Mouse (Mus musculus): ENCODE measurements around the gene Cacng5.

DNA sequence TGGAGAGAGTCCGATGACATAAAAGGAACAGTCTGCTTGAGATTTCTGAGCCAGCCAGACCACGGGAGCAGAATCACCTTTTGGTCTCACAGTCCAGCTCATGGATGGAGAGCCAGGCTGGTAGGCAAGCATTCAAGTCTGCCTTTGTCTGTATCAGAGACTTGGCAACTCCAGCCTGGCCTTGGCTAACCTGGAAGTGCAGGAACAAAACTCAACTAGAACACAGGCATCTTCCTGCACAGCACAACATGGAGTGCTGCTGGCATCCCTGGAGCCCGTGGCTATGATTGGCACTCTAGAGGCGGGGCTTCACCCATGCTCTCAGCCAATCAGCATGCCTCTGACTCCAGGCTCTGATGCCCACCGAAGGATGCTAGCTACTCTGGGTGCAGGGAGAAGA is 38.0 kb downstream of the Cacng5 start:
- TF ChIP-seq CTCF (IDR thresholded peaks at IDR 0.05; ENCODE audit: insufficient read depth, low read length) (no peak), POLR2A (IDR thresholded peaks at IDR 0.05; ENCODE audit: borderline replicate concordance, extremely low read depth, low read depth, low read length) (no peak)

All from lung, adult 2 months (tissue).